Mouse (Mus musculus): ENCODE measurements around the gene Vac14.

Gene Vac14

GRCm38 (mm10) chr8:110687726-110688125 lies 69.3 kb downstream of the Vac14 start:
- DNase-seq (ENCODE audit: low spot score in 2 of 2): peak; percentile 11 to 51

GRCm38 (mm10) chr8:110689961-110690360 lies 71.6 kb downstream of the Vac14 start:
- DNase-seq (ENCODE audit: low spot score in 2 of 2): no peak

GRCm38 (mm10) chr8:110694226-110694625 lies 75.8 kb downstream of the Vac14 start:
- DNase-seq (ENCODE audit: low spot score in 2 of 2): no peak

- DNase-seq (ENCODE audit: low spot score in 2 of 2): no peak
Observed at GRCm38 (mm10) chr8:110694826-110695225, 76.4 kb downstream of the Vac14 start.

GRCm38 (mm10) chr8:110695431-110695830 lies 77.0 kb downstream of the Vac14 start:
- DNase-seq (ENCODE audit: low spot score in 2 of 2): no peak

GRCm38 (mm10) chr8:110696051-110696450 lies 77.7 kb downstream of the Vac14 start:
- no peak for DNase-seq (ENCODE audit: low spot score in 2 of 2)

- no peak for DNase-seq (ENCODE audit: low spot score in 2 of 2)
Observed at GRCm38 (mm10) chr8:110697571-110697970, 79.2 kb downstream of the Vac14 start.

GRCm38 (mm10) chr8:110698098-110698497 lies 79.7 kb downstream of the Vac14 start:
- no peak for DNase-seq (ENCODE audit: low spot score in 2 of 2)

- DNase-seq (ENCODE audit: low spot score in 2 of 2): no peak
Observed at GRCm38 (mm10) chr8:110699501-110699900, 81.1 kb downstream of the Vac14 start.

- no peak for DNase-seq (ENCODE audit: low spot score in 2 of 2)
Observed at GRCm38 (mm10) chr8:110700561-110700960, 82.2 kb downstream of the Vac14 start.

- no peak for DNase-seq (ENCODE audit: low spot score in 2 of 2)
Observed at GRCm38 (mm10) chr8:110702636-110703459, 84.5 kb downstream of the Vac14 start.

GRCm38 (mm10) chr8:110703460-110704061 lies 85.2 kb downstream of the Vac14 start:
- DNase-seq (ENCODE audit: low spot score in 2 of 2): no peak

- DNase-seq (ENCODE audit: low spot score in 2 of 2): no peak
Observed at GRCm38 (mm10) chr8:110704103-110704502, 85.7 kb downstream of the Vac14 start.

GRCm38 (mm10) chr8:110705391-110706287 lies 87.3 kb downstream of the Vac14 start:
- no peak for DNase-seq (ENCODE audit: low spot score in 2 of 2)

GRCm38 (mm10) chr8:110706288-110706870 lies 88.0 kb downstream of the Vac14 start:
- DNase-seq (ENCODE audit: low spot score in 2 of 2): no peak

GRCm38 (mm10) chr8:110708429-110708828 lies 90.0 kb downstream of the Vac14 start:
- DNase-seq (ENCODE audit: low spot score in 2 of 2): no peak

GRCm38 (mm10) chr8:110710593-110710992 lies 92.2 kb downstream of the Vac14 start:
- DNase-seq (ENCODE audit: low spot score in 2 of 2): no peak

- no peak for DNase-seq (ENCODE audit: low spot score in 2 of 2)
Observed at GRCm38 (mm10) chr8:110711271-110711934, 93.0 kb downstream of the Vac14 start.

GRCm38 (mm10) chr8:110713073-110713472 lies 94.7 kb downstream of the Vac14 start:
- DNase-seq (ENCODE audit: low spot score in 2 of 2): no peak

- no peak for DNase-seq (ENCODE audit: low spot score in 2 of 2)
Observed at GRCm38 (mm10) chr8:110714827-110715519, 96.6 kb downstream of the Vac14 start.

GRCm38 (mm10) chr8:110716075-110716474 lies 97.7 kb downstream of the Vac14 start:
- DNase-seq (ENCODE audit: low spot score in 2 of 2): no peak
